Mouse (Mus musculus) urinary bladder, adult 2 months (tissue): ENCODE results near the gene Gm5129. TPM values are rescaled to one million over a fixed set of nuclear protein-coding genes. Genes with fewer than 3 reads are reported as not detected.

Experiments
- DNase-seq: peaks from one replicate; pipeline ENCODE4 v3.0.0; 2022; ENCODE audit warnings: low spot score
- polyA plus RNA-seq: library from polyadenylated mRNA; depleted of rRNA; stranded (reverse); fragments of >200 nt; gene quantifications from 2 replicates; pipeline ENCODE4 v1.2.3, GENCODE M21; 2012; rRNA removed

Gene Gm5129
- polyA plus RNA-seq, 1 experiment, result not detected

DNA sequence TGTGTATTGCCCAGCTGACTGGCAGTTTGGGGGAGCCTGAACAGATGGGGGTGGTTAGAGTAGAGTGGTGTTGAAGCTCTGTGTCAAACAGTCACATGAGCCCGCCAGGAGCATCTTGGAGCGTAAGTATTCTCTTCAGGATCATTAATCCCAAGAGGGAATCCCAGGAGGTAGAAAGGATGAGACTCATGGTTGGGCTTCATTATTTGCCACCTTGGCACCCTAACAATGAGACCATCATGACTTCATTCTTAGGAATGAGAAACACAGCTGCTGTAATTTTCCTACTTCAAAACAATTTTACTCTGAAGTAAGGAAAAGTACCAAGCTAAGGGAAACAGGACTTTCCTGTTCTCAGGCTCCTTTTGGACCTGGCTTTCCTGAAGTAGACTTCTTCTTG lies 10.4 kb downstream of the Gm5129 start:
- no peak for DNase-seq

DNA sequence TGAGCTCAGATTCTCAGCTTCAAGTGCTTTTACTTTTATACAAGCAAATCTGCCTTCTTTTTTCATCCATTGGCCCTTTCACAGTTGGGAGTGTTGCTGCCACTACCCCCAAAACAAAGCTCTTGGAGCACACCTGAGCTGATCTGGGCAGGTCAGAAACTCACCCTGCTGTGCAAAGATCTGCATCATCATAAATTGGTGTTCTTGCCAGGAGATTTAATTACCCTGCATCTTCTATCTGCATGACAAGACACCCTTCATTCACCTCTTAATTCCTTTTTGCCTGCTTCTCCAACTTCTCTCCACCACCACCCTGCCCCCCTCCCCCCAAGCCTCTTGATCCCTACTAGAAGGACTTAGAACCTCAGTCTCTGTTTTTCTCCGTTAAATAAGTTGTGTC lies 14.6 kb downstream of the Gm5129 start:
- no peak for DNase-seq

DNA sequence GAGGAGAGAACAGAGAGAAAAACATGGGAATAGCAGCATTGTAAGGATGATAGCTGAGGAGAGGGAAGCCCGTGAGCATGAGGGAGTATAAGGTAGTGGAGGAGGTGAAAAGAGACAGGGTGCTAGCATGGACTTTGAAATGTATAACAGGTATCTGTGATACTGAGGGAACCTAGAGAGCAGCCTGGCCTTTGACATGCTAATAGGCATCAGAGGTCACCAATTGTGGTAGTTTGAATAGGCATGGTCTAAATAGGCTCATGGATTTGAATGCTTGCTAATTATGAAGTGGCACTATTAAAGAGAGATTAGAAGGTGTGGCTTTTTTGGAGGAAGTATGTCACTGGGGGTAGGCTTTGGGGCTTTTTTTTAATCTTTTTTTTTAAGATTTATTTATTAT lies 22.8 kb downstream of the Gm5129 start:
- DNase-seq, result no peak

DNA sequence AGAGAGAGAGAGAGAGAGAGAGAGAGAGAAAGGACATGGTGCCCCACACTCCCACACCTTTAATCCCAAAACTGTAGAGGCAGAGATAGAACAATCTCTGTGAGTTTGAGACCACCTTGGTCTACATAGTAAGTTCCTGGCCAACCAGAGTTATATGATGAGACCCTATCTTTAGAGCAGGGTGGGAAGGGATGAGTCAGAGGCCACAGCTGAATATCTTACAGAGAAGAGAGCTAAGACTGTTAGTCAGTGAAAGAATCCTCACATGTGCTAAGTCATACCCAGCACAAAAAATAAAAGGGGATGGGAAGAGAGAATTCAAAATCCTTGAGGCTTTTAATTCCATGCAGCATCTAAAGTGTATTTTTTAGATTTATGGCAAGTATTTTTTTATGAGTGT lies 24.1 kb downstream of the Gm5129 start:
- no peak for DNase-seq

GRCm38 (mm10) chr5:29708258-29708657 lies 27.5 kb downstream of the Gm5129 start:
- no peak for DNase-seq

GRCm38 (mm10) chr5:29707241-29707640 lies 28.5 kb downstream of the Gm5129 start:
- no peak for DNase-seq

DNA sequence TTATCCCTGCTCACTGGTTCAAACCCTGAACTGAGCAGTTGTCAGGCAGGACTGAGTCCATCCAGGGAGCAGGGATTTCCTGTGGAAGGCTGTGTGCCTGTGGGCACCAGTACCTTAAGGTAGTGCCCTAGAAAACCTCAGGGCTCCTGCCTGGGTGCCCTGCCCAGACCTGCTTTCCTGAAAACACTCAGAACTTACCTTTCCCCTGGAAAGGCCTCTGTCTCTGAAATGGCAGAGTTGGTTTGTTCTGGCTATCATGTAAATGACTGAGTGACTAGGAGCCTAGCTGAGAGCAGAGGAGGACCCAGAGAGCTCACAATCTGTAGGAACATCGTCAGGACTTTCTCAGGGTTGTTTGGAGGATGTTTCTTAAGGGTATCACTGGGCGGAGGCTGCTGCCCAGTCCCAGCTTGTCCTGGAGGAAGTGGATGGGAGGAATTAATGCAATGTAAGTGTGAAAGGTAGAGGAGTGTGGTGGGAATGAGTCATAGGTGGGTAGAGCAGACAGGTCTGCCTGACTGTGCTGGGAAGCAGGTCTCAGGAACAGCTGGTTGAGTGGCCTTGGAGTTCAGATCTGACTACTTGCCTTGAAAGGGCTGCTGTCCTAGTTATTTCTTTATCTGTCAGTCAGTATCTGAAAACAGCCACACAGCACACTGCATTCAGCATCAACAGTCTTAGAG lies 36.1 kb downstream of the Gm5129 start:
- peak; percentile 33 for DNase-seq

DNA sequence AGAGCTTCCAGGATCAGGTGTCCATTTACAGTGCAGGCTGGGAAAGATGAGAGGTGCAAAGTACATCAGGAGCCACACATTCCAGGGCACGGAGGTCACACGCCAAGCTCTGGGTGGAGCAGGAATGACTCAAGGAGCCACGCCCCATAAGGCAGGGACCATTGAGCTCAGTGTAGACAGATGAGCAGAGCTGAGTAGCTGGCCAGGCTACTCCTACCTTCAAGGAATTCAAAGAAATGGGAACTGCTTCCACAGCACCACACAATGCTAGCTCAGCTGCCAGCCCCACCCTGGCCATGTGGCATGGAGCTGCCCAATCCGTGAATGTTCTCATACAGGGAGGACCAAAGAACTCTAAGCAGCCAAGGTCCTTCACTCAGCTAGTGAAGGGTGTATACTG lies 37.2 kb downstream of the Gm5129 start:
- no peak for DNase-seq

GRCm38 (mm10) chr5:29688352-29688751 lies 47.4 kb downstream of the Gm5129 start:
- DNase-seq, result no peak

- DNase-seq, result no peak
Measured at GRCm38 (mm10) chr5:29687671-29688070, 48.1 kb downstream of the Gm5129 start.

Other genes starting within 250 kb of the Gm5129 start
- 20.1 and 20.3 TPM in 2 replicates for gene Ube3c, start 166.7 kb downstream of the Gm5129 start, polyA plus RNA-seq
- gene Dnajb6, start 248 bp downstream of the Gm5129 start, polyA plus RNA-seq, result 92.2 and 100 TPM in 2 replicates